Mouse (Mus musculus): Measurements from ENCODE around the gene Plvap. TPM values are rescaled to one million over a fixed set of nuclear protein-coding genes. Genes with fewer than 3 reads are reported as not detected.
"Not testable (repeated sequence)": the region's sequence is repeated elsewhere in the genome, so short reads cannot be mapped to it uniquely, and the experiment has no call there.

Plvap gene
- total and polyA plus RNA-seq, 2 experiments from 2014 or later = 7.6 to 10.4 TPM

DNA sequence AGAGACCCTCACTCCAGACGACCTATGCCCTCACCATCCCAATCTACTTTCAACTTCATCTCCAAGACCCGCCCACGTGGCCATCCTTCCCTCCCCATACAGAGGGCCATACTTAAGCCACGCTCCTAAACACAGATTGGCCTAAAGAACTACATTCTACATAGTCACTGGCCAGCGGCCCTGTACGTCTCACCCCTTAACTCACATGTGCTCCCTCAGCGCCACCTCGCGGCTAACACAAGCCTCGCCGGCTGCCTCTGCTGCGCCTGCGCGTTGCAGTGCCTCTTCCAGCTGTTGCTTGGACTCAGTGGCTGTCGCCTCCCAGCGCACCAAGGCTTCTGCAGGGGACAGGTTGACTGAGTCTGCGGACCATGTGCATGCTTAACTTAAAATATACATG lies 10.1 kb upstream of the Plvap start:
- Histone ChIP-seq H3K4me1 (ENCODE audit: insufficient read depth, low read length) (no peaks in the 10 kb centered on the region), H3K9me3 (ENCODE audit: low read length) (no peaks in the 10 kb centered on the region), H3K36me3 (ENCODE audit: insufficient read depth, low read length) (no peaks in the 10 kb centered on the region), H3K9ac (replicated peaks; ENCODE audit: low read length, poor library complexity, severe bottlenecking) (no peak overlapping the region), H3K27ac (ENCODE audit: low read depth, low read length) (no peak overlapping the region), H3K27me3 (ENCODE audit: insufficient read depth, low read length) (peaks cover 15% of the 10 kb centered on the region; the same call in 1 of the 2 replicates), H3K4me2 (ENCODE audit: low read depth, low read length, poor library complexity, severe bottlenecking) (peak overlapping the region; percentile 20; the same call in 1 of the 2 replicates), H3K4me3 (ENCODE audit: low read depth, low read length) (no peak overlapping the region)
- peak; percentile 90 for ATAC-seq (ENCODE audit: low FRiP score)
- 4% methylated on average over 17 of the region's 17 CpGs for WGBS
- TF ChIP-seq CTCF (IDR thresholded peaks at IDR 0.05) = peak; percentile 92
- peak; percentile 95 for DNase-seq (ENCODE audit: low spot score)

DNA sequence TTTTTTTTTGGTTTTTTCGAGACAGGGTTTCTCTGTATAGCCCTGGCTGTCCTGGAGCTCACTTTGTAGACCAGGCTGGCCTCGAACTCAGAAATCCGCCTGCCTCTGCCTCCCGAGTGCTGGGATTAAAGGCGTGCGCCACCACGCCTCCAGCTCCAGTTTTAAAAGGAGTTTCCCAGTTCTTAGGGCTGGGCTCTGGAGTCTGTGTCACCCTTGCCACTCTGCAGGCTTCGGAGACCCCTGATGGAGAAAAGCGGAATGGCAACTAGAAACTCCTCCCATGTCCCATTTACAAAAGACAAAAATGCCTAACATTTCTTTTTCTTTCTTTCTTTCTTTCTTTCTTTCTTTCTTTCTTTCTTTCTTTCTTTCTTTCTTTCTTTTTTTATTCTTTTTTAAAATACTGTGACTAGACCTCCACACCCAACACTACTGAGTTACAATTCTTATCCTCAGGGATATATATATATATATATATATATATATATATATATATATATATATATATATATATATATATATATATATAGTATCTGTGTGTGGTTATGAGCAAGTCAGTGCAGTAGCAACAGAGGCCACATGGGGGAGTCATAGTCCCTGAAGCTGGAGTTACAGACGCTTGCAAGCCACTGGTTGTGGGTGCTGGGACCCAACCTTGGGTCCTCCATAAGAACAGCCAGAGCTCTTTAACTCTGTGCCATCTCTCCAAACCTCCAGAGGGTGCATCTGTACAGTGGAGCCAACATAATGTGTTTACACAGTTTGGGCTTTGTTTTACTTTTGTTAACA lies 7.7 kb upstream of the Plvap start:
- not testable (repeated sequence) for H3K4me3 ChIP-seq (ENCODE audit: low read depth, low read length); ATAC-seq (ENCODE audit: low FRiP score); H3K4me1 ChIP-seq (ENCODE audit: insufficient read depth, low read length); H3K27me3 ChIP-seq (ENCODE audit: insufficient read depth, low read length); H3K9ac ChIP-seq (replicated peaks; ENCODE audit: low read length, poor library complexity, severe bottlenecking); H3K27ac ChIP-seq (ENCODE audit: low read depth, low read length); H3K9me3 ChIP-seq (ENCODE audit: low read length); H3K36me3 ChIP-seq (ENCODE audit: insufficient read depth, low read length); H3K4me2 ChIP-seq (ENCODE audit: low read depth, low read length, poor library complexity, severe bottlenecking)
- peak; percentile 78 for DNase-seq (ENCODE audit: low spot score)
- WGBS = 42% methylated on average over 9 of the region's 10 CpGs
- TF ChIP-seq CTCF (IDR thresholded peaks at IDR 0.05) = peak; percentile 70

DNA sequence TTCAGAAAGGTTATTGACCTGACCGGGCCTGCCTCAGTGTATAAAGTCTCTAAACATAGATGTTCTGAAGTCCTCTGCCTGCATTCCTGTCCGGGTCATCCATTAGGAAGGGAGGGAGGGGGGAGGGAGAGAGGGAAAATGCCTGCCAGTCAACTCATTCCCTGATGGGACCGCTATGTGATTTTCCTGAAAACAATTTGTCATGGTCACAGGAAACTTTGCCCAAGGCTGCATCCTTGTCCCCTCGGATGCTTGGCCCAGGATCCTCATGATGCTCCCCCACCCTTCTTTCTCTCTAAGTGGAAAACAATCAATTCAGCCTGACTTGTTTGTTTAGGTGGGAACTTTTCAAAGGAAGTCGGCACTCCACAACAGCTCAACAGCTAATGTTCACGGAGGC lies 5.2 kb upstream of the Plvap start:
- DNase-seq (ENCODE audit: low spot score) (no peak), ATAC-seq (ENCODE audit: low FRiP score) (no peak)
- Histone ChIP-seq H3K4me2 (ENCODE audit: low read depth, low read length, poor library complexity, severe bottlenecking) (no peak overlapping the region), H3K27ac (ENCODE audit: low read depth, low read length) (no peak overlapping the region), H3K9ac (replicated peaks; ENCODE audit: low read length, poor library complexity, severe bottlenecking) (no peak overlapping the region), H3K9me3 (ENCODE audit: low read length) (no peaks in the 10 kb centered on the region), H3K4me1 (ENCODE audit: insufficient read depth, low read length) (no peaks in the 10 kb centered on the region), H3K4me3 (ENCODE audit: low read depth, low read length) (no peak overlapping the region), H3K27me3 (ENCODE audit: insufficient read depth, low read length) (0 out of 2 replicates have a peak, but pooled peaks cover 4% of the 10 kb centered on the region), H3K36me3 (ENCODE audit: insufficient read depth, low read length) (no peaks in the 10 kb centered on the region)
- 24% methylated on average over 6 of the region's 6 CpGs for WGBS
- TF ChIP-seq CTCF (IDR thresholded peaks at IDR 0.05) = no peak

DNA sequence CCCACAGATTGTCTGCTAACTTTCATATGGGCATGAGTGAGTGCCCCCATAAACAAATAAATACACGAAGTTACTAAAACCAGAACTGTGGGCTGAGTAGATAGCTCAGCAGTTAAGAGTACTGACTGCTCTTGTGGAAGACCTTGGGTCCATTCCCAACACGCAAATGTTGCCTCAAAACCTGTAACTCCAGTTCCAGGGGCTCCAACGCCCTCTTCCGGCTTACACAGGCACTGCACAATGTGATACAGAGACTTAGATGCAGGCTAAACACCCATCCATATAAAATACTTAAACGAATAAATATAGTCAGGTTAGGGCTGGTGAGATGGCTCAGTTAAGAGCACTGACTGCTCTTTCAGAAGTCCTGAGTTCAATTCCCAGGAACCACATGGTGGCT lies 3.5 kb upstream of the Plvap start:
- H3K4me2 ChIP-seq (ENCODE audit: low read depth, low read length, poor library complexity, severe bottlenecking) = no peak overlapping the region
- no peak for ATAC-seq (ENCODE audit: low FRiP score)
- no peaks in the 10 kb centered on the region for H3K4me1 ChIP-seq (ENCODE audit: insufficient read depth, low read length)
- no peaks in the 10 kb centered on the region for H3K36me3 ChIP-seq (ENCODE audit: insufficient read depth, low read length)
- no peak for TF ChIP-seq CTCF (IDR thresholded peaks at IDR 0.05)
- no peak for DNase-seq (ENCODE audit: low spot score)
- H3K9me3 ChIP-seq (ENCODE audit: low read length) = no peaks in the 10 kb centered on the region
- WGBS = 71% methylated on average over 5 of the region's 5 CpGs
- H3K4me3 ChIP-seq (ENCODE audit: low read depth, low read length) = no peak overlapping the region
- H3K9ac ChIP-seq (replicated peaks; ENCODE audit: low read length, poor library complexity, severe bottlenecking) = no peak overlapping the region
- peaks cover 7% of the 10 kb centered on the region; the same call in 1 of the 2 replicates for H3K27me3 ChIP-seq (ENCODE audit: insufficient read depth, low read length)
- H3K27ac ChIP-seq (ENCODE audit: low read depth, low read length) = no peak overlapping the region

DNA sequence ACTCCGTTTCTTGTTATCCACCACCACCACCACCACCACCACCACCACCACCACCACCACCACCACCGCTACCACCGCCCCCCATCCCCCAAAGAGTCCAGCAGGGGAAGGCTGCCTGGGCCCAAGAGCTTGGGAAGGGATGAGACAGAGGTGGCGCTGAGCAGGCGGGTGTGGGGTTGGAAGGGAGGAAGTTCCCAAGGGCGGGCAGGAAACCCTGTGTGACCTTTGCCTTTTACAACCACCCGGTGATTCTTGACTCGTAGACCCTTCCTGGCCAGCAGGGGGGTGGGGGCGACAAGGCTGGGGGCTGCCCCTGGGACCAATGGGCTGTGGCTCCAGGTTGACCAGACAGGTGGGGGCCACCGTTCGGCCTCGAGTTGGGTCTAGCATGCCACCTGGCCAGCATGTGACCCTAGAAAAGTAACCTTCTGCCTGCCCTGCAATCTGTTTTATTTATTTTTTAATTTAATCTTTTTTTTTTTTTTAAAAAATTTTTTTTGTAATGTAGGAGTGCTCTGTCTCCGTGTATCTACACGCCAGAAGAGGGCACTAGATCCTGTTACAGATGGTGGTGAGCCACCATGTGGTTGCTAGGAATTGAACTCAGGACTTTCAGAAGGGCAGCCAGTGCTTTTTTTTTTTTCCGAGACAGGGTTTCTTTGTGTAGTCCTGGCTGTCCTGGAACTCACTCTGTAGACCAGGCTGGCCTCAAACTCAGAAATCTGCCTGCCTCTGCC lies 1.6 kb upstream of the Plvap start:
- peaks cover 21% of the 10 kb centered on the region for H3K27me3 ChIP-seq (ENCODE audit: insufficient read depth, low read length)
- H3K36me3 ChIP-seq (ENCODE audit: insufficient read depth, low read length) = no peaks in the 10 kb centered on the region
- DNase-seq (ENCODE audit: low spot score) (no peak), ATAC-seq (ENCODE audit: low FRiP score) (no peak)
- peak; percentile 9; the same call in 1 of the 2 replicates for TF ChIP-seq CTCF (IDR thresholded peaks at IDR 0.05)
- no peaks in the 10 kb centered on the region for H3K9me3 ChIP-seq (ENCODE audit: low read length)
- no peak overlapping the region for H3K9ac ChIP-seq (replicated peaks; ENCODE audit: low read length, poor library complexity, severe bottlenecking)
- no peak overlapping the region for H3K4me3 ChIP-seq (ENCODE audit: low read depth, low read length)
- no peak overlapping the region for H3K27ac ChIP-seq (ENCODE audit: low read depth, low read length)
- H3K4me2 ChIP-seq (ENCODE audit: low read depth, low read length, poor library complexity, severe bottlenecking) = no peak overlapping the region
- 73% methylated on average over 11 of the region's 15 CpGs for WGBS
- H3K4me1 ChIP-seq (ENCODE audit: insufficient read depth, low read length) = no peaks in the 10 kb centered on the region

DNA sequence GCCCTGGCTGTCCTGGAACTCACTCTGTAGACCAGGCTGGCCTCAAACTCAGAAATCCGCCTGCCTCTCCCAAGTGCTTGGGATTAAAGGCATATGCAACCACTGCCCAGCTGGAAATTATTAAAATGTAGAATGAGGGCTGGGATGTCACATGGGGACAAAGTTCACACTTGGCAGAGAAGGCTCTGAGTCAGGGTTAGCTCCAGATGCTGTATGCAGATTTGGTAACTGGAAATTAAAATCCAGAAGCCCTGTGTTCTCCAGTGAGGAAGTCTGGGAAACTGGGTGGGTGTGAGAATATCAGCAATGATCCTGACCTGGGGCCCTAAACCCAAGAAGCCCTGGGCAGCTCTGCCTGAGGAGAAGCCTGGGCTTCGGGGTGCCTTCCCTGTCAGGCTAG lies 2.2 kb downstream of the Plvap start:
- Histone ChIP-seq H3K9me3 (ENCODE audit: low read length) (no peaks in the 10 kb centered on the region), H3K27me3 (ENCODE audit: insufficient read depth, low read length) (peaks cover 41% of the 10 kb centered on the region)
- 64% methylated on average over 2 of the region's 2 CpGs for WGBS

More for the DNA sequence above, 2.2 kb downstream of the Plvap start:
- H3K27ac ChIP-seq (ENCODE audit: low read depth, low read length) = no peak overlapping the region
- H3K36me3 ChIP-seq (ENCODE audit: insufficient read depth, low read length) = no peaks in the 10 kb centered on the region
- no peak for ATAC-seq (ENCODE audit: low FRiP score)
- TF ChIP-seq CTCF (IDR thresholded peaks at IDR 0.05) = no peak
- no peak overlapping the region for H3K4me2 ChIP-seq (ENCODE audit: low read depth, low read length, poor library complexity, severe bottlenecking)
- no peaks in the 10 kb centered on the region for H3K4me1 ChIP-seq (ENCODE audit: insufficient read depth, low read length)
- DNase-seq (ENCODE audit: low spot score) = no peak
- H3K9ac ChIP-seq (replicated peaks; ENCODE audit: low read length, poor library complexity, severe bottlenecking) = no peak overlapping the region
- H3K4me3 ChIP-seq (ENCODE audit: low read depth, low read length) = no peak overlapping the region
